Mouse (Mus musculus) megakaryocyte progenitor cell, adult 5-6 weeks (primary cell): Measurements from ENCODE around the gene Tenm4. TPM values are rescaled to one million over a fixed set of nuclear protein-coding genes. Genes with fewer than 3 reads are reported as not detected.

Source experiments
- ATAC-seq: replicated peaks from 2 replicates; pipeline ENCODE4 v1.8.0; 2016; ENCODE audit warnings: mild to moderate bottlenecking, moderate TSS enrichment, inconsistent platforms; ENCODE audit not compliant: poor library complexity
- total RNA-seq, 2 experiments: library from RNA; stranded (forward) in 1 of 2; stranded (reverse) in 1 of 2; fragments of 157-497, 149-512 nt in 1 of 2; fragments of 200-1000 nt in 1 of 2; gene quantifications; 2 replicates each; pipeline versions ENCODE4 v1.2.3 to v1.2.4; 2015 to 2017

Tenm4 gene
- total RNA-seq, 2 experiments from 2014 or later: not detected

DNA sequence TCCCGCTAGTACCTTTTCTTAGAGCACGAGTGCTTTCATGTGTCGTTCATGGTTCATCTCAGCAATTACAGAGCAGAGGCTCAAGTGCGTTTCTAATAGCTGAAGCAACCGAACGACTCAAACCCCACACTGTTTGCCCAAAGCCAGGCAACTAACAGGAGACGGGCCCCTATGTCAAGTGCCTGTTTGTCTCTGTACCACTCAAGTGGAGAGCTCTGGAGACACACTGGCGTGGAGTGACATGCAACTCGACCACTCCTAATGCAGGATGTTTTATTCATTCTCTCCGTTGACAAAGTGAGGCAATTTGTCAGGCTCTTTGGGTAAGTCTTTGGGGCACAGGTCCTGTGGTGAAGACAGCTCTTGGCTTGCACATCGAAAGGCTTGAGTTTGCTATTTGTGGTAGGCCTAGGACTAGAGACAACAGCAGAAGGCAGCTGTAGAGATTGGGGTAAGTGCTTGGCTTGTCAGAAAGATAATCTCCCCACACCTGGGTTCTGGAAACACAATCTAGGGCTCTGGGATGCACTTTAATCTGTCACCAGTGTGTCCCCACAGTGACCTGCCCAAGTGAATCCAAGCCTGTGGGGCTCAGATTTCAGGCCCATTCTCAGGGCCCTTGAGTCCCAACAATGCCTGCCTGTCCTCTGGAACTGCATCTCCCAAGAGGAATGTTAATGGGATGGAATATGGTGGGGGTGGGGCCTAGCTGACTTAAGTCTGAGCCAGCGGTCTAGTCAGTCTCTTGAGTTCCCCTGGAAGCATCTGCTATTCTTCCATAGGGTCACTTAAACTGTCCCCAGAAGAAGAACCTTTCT is 490.5 kb downstream of the Tenm4 start:
- ATAC-seq: no peak

DNA sequence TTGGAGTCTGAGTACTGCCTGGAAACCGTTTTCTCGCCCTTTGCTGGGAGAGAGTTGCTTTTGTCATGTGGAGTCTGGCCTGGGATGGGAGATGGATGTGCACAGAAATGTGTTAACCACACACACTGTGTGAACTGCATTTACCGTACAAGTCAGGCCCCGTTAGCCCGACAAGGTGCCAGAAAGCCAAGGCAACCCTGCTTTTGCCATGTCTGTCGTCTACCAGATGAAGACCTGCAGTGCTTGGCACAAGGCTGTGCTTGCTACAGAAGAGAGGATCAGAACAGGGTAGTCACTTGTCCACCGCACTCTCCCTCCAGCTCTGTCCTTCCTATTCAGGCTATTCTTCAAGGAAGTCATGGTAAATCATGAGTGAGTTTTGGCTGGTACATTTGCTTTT is 492.3 kb downstream of the Tenm4 start:
- no peak for ATAC-seq

DNA sequence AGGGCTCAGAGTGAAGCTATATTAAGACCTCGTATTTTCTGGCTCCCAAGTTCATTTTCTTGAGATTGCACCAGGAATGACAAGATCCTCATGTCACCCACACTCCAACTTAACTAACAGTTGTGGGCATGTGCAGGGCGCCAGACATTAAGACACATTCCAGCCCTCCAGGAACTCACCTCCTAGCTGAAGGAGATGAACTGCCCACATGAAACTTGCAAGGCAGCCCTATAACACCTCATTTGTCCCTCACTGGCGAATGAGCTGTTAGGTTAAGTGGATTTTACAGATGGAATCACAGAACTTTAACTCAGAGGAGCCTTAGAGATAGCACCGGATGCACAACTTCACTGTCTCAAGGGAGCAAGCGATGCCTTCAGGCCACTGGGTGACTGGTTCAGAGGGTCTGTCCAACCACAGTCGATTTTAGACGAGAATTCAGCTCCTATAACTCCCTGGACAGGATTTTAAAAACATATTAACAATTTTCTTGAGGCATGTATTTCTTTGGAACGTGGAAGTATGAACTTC is 495.4 kb downstream of the Tenm4 start:
- no peak for ATAC-seq

DNA sequence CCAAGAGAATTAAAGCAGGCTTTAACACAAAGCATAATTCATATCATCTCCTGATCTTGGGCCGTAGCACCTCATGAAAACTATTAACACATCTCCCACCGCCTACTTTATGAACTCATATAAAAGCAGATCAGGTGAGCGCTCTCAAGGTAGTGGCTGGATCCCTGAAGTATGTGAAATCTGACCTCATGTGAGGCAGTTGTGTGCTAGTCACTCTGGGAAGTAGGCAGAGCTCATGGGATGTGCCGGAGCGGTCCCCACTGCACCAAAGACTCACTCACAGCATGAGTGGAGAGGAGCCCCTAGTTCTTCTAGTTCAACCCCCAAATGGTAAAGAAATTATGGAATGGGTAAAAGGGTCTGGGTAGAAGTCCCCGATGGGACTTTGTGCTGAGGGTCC is 496.6 kb downstream of the Tenm4 start:
- no peak for ATAC-seq

DNA sequence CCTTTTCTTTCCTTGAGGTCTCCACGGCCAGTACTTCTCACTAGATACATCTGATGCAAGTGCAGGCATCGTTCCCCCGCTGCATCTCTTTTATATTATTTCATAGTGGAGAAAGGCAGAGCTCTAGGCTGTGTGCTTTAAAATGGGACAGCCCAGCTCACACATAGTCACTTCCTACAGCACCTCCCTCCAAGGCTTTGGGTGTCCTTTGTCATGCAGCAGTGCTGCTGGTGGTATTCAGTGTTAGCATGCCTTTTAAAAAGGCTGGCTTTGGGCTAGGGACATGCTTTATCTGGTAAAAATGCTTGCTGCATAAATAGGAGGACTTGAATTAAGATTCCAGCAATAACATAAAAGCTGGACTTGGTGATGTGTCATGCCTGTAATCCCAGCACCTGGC is 499.0 kb downstream of the Tenm4 start:
- no peak for ATAC-seq

DNA sequence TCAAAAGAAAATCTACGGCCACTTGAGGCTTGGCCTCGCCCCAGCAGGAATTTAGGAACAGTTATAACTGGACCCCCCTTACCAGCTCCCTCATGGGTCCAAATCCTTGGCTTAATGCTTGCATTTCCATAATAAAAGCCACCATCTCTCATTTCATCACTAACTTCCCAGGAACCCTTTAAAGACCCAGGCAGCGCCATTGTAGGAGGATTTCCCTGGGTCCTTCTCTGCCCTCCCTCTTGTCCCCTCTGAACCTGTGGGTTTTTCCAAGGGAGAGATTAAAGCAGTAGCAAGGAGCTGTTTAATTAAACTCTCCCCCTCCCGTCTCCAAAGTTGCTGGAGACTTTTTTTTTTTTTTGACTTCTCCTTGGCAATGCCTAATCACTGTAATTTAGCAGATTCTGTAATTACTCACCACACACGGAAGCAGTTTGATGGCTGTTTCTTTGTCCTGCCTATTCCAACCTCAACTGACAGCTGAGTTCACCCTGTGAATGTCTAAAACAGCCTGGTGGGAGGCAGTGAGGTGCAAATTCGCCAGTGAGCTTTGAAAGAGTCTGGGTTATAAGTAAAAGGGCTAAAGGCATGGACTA is 501.4 kb downstream of the Tenm4 start:
- no peak for ATAC-seq

DNA sequence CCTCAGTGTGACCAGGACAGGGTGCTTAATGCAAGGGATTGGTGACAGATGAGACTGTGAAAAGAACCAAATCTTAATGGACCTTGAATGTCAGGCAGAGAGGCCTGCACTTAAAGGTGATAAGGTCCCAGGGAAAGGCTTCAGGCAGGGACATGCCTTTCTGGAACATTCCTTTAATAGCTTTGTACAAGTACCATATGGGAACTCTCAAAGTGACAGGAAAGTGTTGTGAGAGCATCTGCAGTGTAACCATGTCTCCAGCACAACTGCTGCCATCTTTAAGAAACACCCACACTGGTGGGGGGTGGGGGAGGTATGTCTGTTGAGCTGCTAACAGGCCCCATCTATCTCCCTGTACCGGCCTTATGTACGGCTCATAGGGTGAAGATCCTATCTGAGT is 506.0 kb downstream of the Tenm4 start:
- ATAC-seq: no peak

DNA sequence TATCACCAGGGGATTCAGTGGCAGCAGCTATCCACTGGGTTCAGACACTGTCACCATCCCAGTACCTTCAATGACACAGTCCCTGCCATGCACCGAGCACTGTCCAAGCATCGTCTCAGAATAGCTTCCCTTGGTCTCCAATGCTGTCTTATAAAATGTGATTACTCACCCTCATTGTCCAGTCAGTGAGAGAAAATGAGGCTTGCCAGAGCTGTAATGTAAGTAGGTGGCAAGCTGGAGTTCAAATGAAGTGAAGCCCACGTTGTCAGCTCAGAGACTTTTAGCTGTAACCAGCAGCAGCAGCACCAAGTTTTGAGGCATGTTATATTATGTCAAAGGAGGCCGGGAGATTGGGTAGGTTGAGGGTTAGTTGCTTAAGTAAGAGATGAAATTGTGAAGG is 507.2 kb downstream of the Tenm4 start:
- ATAC-seq: no peak

DNA sequence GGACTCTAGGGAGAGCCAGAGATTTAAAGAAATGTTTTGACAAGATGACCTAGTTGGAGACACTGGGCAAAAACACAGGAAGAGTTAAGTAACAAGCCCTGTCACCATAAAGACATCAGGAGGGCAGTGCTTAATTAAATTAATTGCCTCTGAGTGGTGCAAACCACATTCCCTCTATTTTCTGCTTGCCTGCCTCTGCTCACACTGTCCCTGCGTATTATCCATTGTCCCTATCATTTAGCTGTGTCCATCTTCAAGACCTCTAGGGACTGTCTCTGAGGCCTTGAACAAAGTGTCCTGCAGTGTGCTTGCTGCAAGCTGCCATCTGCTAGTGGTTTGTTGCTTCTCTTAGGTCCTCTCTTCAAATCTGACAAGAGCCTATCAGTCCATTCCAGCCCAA is 508.7 kb downstream of the Tenm4 start:
- ATAC-seq: no peak

DNA sequence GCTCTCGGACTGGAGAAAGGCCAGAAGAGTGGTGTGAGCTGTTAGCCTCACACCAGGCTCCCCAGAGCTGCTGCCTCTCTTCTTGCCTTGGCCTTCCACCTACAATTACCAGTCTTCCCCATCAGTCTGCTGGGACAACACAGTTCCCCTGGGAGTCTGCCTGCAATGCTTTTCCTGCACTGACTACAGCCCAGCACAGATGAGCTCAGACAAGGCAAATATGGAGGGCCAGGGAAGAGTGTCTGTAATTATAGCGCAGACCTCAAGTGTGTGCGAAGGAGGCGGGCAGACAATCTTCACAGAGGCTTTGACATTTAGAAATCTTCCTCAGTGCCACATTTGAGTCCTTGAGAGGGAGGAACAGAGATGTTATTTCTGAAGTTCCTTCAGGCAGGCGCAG is 509.4 kb downstream of the Tenm4 start:
- no peak for ATAC-seq

DNA sequence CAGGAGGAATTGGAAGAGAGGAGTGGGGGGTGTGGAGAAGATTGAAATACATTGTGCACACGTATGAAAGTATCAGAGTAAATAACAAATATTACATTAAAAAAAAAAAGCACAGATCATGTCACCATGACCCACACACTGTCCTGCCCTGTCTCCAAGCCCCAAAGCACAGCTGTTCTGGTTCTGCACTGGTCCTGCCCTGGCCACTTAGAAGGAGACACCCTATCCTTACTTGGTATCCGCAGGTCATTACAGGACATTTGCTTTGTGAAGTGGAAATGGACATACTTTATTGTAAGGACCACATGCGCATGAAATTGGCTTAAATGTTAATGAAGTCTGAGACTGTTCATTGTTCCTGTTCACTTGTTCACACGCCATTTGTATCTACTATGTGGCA is 510.8 kb downstream of the Tenm4 start:
- no peak for ATAC-seq

DNA sequence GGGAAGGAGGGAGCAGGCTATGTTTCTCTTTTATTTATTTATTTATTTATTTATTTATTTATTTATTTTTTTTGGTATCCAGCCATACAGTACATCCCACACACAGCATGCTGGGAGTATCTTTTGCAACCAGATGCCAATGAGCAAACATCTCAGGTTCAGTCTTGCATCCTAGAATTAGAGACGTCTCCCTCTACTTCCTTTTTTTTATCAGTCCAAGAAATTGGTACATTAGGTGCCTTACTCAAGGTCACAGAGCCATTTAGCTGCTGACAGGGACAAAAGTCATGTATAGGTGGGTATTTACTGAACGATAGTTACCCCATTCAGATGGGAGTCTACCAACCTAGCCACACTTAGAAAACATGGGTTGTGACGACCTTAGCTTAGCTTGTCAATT is 517.1 kb downstream of the Tenm4 start:
- ATAC-seq: no peak

DNA sequence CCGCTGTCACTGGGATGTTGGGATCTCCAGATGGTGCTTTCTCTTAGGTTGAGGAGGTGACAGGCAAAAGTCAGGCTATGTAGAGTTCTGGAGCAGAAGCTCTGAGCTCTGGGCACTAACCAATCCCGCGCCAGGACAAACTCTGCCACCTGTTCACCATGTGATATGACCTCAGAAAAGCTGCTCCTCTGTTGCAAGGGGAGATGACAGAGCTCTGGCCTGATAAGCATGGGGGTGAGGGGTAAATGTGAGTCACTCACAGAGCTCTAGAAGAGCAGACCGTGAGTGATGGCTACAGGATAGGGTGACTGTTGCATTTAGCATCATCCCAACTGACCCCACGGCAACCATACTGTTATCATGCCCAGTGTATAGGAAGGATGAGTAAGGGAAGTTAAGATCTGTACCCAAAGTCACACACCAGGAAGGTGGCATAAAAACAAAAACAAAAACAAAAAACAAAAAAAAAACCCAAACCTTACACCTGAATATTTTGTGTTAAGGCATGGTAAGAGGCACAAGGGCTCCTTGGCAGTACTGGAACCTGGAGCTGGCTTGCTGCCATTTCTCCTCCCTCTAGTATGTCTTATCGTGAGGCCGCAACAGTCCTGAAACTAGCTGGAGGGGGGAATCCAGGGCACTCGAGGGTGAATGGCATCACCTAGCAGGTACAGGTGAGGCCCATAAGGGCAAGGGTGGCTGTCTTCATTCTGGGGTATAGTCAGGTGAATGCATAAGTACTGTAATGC is 530.2 kb downstream of the Tenm4 start:
- ATAC-seq: peak; percentile 12; the same call in 1 of the 2 replicates

DNA sequence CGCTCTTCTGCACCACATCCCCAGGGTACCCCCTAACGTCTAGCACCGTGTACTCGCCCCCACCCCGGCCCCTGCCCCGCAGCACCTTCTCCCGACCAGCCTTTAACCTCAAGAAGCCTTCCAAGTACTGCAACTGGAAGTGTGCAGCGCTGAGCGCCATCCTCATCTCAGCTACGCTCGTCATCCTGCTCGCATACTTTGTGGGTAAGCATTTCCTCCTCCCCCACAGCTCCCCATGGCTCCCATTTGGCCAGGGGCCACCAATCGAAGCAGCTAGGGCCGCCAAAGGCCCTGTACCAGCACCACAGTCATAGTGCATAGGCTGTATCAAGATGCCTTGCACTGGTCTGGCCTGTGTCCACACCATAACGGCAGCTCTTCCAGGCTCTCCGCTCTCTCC is 532.9 kb downstream of the Tenm4 start:
- ATAC-seq: peak; percentile 10; the same call in 1 of the 2 replicates

DNA sequence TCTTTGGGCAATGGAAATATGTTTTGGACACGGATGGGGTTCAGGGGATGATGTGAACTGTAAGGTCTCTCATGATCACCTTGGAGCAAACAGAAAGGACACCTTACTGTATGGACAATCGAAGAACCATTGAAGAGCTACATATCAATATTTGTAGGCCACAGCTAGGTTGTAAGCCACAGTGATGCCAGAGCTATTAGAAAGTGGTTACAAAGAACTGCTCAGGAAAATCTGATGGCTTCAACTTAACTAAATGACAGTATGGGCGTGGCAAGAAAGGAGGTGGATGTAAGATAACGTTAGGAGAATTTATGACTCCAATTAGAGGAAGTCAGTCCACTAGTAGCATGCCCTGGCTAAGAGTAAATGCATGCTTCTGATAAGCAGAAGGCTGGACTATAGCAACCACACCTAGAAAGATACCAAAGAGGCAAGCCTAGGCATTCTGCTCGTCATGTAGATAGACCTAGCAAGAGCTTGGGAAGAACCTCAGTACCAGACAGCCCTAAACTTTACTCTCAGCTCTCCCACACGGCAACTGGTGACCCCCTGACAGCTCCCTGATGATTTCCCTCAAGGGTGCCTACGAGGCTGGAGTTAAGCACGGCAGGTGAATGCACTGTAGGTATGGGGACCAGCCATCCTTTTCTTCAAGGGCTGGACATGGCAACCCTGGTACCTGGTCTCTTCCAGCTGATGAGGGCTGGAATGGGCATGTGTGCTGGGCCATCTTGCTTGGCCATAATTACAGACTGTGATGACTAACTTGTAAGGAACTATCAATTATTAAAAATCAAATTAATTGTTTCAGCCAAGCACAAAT is 534.5 kb downstream of the Tenm4 start:
- peak; percentile 84 for ATAC-seq

DNA sequence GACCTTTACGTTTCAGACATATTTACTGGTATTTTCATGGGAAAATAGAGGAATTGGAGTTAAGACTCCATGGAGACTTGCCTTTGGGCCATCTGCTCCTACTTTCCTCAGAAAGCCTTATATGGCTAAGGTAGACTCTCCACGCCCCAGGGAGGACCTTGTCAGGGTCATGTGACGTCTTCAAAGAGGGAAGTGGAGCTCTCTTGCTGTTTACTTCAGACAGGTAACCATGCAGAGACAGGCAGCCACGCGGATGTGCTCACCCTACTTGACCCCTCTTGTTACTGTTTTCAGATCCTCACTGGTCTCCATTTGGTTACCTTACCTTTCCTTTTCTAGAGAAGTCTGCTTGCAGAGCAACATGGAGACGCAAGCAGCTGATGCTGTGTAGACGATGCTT is 535.5 kb downstream of the Tenm4 start:
- ATAC-seq: no peak

DNA sequence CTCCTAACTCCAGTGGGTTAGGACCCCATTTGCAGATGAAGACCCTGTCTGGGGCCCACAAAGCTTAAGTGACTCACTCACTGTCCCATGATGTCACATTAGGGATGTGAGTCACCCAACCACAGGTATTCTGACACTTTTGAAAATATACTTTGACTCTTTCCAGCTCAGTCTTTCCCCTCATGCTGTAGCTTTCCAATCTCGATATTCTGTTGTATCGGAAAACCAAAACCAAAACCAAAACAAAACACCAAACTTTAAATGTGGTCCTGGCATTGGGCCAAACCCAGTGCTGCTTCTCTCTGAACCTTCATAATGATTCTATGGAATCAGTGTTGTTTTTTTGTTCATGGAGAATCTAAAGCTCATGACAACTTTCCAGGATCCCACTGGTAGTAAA is 536.1 kb downstream of the Tenm4 start:
- ATAC-seq: no peak

DNA sequence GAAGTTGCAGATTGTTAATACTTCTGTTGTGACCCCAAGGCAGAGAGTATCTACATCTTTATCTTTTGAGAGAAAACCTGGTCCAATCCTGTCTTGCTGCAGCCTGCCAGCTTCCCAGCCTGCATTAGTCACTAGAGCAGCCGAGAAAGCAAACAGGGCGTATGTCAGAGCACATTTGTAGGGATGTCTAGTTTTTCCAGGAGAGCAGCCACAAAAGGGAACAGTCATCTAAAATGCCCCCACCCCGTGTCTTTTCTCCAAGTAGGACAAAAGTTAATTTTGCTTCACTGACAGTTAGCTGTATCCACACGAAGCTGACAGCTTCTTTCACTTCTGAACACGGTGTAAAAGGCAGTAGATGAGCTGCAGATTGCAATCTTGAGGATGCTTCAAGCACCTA is 537.0 kb downstream of the Tenm4 start:
- no peak for ATAC-seq

DNA sequence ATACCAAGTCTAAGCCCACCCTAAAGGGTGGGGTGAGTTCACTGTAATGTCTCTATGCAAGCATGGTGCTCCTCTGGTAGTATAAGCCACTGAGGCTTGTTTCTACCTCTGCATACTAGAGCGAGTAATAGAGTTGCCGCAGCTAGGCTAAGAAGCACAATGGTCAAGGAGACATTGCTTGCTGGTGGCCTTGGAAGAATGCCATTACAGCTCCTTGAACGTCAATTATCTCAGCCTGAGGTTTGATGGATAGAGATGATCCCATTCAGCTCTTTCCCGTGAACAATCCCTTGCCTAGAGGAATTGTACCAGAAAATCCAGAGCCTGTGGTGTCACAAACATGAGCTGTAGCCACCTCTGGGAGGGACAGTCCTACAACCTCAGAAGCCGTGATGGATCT is 537.5 kb downstream of the Tenm4 start:
- no peak for ATAC-seq

DNA sequence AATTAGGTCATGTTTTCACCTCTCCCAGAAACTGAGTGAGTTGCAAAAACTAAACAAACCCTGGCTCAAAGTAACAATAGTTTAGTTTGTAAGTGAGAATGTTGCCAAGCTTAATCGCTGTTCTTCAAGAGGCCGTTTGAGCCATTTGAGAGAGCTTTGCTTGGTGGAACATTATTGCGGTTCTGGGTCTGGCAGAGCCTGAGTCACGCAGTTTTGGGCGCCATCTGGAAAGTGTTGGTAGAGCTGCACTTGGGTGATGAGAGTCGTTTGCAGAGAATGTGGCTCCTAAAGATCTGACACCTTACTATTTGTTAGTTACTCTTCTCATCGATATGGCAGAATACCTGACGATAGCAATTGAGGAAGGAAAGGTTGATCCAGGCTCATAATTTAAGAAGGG is 537.9 kb downstream of the Tenm4 start:
- no peak for ATAC-seq

DNA sequence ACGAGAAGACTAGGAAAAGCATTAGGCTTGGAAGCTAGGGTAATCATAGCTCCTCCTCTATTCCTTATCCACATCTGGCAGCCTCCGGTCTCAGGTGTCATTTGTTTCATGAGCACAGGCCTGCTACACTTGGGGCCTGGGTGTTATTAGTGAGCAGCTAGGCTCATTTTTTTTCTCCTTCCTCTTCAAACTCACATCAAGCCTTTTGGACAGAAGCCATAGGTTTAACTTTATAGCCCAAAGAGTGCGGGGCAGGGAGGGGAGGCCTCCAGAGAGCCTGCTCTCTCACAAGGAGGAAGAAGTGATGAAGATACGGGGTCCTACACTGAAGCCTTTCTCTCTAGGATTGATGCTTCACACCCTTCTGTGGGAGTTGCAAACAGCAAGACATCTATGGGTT is 538.8 kb downstream of the Tenm4 start:
- no peak for ATAC-seq
